Mouse (Mus musculus): ENCODE data around the gene Mapkapk3.
A peak's percentile ranks its signal among the peaks of the same experiment; 100 is the strongest.

The Mapkapk3 gene

DNA sequence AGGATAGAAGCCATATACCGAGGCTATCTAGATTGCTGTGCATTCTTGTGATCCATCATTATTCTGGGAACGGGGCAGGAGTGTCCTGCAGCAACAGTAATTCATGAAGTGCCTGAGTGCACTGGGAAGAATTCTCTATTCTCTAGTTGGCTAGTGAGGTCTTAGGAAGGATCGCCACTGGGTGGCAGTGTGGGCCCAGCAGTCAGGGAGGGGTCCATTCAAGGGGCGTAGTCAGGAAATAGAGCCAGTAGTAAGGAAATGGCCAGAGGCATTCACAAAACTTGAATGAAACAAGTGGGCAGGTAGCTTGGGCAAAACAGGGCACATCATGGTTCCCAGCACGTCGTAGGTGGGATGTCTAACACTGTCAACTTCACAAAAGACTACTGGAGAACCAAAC lies 4.6 kb upstream of the Mapkapk3 start:
- DNase-seq (ENCODE audit: low spot score in 2 of 2), result peak; percentile 77 to 91

DNA sequence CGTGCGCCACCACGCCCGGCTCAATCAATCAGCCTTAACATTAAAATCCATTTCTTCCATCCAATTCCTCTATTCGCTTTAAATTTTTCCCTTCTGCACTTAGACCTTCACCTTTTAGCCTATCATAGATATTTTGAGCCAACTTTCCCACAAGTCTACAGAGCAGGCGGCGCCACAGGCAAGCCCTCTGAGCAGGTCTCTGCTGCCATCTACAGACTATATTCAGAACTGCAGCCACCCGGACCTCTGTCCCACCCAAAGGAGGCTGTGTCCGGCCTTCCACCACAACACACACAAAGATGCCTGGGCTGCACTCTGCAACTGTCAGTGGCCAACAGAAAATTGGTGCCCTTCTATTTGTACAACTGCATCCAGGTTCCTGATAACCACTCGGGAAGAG lies 1.2 kb upstream of the Mapkapk3 start:
- peak; percentile 85 to 88 for DNase-seq (ENCODE audit: low spot score in 2 of 2)

DNA sequence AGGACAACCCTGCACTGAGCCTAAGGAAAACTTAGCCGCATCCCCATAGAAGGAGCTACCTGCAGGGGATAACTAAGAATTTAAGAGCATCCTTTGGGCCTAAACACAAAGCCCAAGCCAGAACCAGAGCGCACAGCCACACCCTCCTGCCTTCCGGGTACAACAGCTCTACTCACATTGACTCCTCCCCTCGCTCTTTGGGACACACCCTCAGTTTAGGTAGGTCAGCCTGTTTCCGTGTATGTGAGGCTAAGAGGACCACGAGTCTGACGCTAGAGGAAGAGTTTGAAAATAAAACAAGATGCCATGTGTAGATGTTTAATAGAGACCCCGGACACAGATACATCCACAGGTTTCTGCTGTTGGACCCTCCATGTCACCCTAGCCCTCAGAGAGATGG lies 966 bp downstream of the Mapkapk3 start:
- peak; percentile 17 to 72 for DNase-seq (ENCODE audit: low spot score in 2 of 2)

DNA sequence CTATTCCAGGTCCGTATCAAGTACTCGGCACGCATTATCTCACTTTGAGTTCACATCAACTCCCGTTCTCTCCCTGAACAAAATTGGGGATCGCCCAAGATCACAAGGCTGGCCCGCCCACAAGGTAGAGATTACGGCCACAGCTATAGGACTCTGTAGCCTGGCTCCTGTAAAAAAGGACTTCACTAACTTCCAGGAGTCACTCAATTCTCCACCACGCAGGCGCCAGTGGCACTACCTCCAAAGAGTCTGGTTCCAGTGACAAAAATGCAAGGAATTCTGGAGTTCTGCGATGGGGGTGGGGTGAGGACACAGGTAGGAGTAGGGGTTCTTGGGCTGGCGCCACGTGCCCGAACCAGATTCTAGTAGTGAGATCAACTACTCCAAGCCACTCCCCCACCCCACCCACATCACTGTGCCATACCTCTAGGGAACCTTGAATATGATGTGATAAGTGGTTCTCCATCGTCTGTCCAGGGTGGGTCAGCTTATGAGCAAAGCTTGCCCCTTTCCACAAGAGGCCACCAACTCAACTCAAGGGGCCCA lies 1.5 kb downstream of the Mapkapk3 start:
- DNase-seq (ENCODE audit: low spot score in 2 of 2), result no peak

DNA sequence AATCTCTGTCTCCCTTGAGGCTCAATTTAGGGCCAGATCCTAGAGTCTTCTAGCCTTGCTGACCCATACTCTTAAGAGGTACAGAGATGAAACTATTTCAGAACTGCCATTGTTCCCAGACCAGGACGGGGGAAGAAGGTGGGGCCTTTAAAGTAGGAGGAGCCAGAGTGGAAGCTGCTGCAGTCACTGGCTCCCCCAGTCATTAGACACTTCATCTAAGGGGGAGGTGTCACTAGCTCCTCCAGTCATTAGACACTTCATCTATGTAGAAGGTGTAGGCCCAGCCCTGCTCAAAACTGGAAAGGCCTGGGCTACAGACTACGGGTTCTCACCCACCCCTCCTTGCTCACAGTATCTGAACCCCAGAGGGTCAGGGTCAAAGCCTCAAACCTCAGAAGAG lies 2.4 kb downstream of the Mapkapk3 start:
- no peak for DNase-seq (ENCODE audit: low spot score in 2 of 2)

DNA sequence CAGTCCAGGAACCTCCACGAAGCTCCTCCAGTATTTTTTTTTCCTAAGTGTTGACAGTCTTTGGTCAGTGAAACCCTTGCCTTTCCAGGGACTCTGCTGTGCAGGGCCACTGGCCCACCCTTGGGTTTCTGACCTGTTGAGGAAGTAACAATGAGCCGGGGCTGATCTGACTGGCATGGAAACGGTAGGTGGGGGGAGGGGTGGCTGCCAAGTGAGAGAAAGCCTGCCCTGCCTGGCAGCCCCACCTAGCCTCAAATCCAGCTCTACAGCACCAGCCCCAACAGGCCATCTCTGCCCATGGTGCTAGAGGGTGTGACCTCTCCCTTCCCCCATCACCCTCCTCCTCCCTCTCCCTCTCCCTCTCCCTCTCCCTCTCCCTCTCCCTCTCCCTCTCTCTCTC lies 4.7 kb downstream of the Mapkapk3 start:
- DNase-seq (ENCODE audit: low spot score in 2 of 2), result peak in 1 of 2 experiments; percentile 66

DNA sequence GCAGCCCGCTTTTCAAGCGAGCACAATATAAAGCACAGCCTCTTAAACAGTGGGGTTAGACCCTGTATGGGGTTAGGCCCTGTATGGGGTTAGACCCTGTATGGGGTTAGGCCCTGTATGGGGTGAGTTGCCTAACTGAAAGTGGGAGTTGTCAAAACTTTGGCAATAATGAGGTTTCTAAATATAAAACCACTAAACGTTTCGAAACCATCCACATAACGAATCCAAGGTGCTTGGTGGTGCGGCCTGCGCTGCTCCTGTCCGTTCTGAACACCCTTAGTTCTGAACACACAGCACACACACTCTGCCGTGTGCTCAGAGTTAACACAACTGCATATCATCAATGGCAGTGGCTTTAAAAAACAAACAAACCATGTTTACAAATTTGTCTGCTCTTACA lies 6.7 kb downstream of the Mapkapk3 start:
- no peak for DNase-seq (ENCODE audit: low spot score in 2 of 2)

DNA sequence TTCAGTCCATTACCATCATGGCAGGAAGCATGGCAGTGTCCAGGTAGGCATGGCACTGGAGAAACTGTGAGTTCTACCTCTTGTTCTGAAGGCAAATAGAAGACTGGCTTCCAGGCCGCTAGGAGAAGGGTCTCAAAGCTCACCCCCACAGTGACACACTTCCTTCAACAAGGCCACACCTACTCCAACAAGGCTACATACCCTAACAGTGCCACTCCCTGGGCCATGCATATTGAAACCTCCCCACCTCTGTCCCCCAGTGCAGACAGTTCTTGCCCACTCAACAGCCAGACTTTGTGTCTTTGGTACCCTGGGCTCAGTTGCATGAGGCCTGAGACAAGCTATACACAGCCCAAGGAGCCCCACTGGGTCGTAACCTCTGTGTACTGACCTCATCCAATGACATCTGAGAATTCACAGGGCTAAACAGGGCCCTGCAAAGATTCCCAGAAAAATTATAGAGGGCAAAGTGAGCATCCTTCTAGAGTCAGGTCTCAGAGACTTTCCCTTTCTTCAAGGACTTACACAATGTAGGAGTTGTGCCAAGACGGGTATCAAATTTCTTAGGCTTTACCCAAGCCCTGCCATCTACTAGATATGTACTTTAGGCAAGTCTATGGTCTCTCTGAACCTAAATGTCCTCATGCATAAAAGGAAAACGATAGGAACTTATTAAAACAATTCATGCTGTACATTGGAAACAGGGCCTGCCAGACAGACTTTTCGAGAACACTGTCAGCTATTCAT lies 8.3 kb downstream of the Mapkapk3 start:
- no peak for DNase-seq (ENCODE audit: low spot score in 2 of 2)

DNA sequence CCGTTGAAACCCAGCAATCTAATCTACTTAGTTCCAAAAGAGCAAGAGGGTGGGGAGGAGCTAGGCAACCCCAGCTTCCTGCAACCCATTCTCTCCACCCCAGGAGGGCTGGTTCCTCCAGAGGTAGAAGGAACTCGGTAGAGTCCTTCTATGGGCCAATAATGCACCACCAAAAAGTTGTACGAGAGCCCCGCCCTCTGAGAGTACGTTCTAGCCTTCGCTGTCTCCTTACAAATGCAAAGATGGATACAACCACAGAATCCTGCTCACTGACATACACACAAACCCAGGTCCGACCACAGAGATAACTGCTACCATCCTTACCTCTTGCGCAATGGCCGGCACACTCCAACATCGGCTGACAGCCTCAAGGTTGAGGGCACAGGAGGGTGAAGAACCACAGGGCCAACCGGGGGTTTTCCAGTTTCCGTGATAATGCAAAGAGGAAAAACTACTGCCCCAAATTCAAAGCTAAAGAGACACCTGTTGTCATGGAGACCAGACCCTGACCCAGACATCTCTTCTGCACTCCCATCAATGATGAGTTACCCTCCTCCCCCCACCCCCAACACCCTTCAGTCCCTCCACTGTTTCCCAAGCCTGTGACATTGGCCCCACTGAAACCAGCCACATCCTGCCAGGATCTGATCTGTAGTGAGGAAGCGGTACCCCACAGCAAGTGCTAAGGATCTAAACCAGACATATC lies 9.2 kb downstream of the Mapkapk3 start:
- DNase-seq (ENCODE audit: low spot score in 2 of 2), result no peak

DNA sequence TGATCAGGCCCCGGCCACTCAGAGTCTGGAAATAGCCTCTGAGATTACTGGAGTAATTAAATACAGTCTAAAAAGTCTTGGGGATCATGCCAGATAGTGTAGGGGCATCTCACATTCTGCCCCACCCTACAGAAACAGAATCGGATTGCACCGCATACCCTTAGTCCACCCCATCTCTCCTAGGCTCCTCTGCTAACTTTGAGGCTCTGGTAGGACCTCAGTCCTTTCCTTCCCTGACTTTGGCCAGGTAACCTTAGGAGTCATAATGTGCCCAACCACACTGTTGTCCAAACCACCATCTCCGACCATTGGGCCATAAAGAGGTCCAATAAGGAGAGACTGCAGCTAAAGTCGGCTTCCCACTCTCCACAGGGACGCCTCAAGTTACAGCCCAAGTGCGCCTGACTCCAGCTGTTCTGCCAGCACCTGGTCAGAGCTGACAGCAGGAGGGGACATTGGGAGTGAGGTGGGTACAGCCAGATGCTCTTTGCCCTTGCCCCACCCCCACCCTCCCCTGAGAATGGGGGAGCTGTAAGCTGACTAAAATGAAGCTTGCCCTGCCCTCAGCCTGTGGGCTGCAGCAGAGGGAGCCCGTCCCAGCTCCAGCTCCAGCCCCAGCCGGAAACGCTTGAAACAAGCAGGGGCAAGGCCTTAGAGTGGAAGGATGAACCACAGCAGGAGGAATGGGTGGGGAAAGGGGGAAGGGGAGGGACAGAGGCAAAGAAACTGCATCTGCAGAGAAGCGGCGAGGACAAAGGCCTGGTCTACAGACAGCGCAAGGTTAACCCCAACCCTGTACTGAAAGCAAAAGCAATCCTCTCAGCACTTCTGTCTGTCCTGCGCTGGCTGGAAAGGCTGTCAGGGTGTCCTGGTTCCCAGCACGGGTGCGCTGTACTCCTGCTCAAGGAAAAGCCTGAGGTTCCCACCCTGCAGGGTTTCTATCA lies 10.0 kb downstream of the Mapkapk3 start:
- DNase-seq (ENCODE audit: low spot score in 2 of 2), result no peak

DNA sequence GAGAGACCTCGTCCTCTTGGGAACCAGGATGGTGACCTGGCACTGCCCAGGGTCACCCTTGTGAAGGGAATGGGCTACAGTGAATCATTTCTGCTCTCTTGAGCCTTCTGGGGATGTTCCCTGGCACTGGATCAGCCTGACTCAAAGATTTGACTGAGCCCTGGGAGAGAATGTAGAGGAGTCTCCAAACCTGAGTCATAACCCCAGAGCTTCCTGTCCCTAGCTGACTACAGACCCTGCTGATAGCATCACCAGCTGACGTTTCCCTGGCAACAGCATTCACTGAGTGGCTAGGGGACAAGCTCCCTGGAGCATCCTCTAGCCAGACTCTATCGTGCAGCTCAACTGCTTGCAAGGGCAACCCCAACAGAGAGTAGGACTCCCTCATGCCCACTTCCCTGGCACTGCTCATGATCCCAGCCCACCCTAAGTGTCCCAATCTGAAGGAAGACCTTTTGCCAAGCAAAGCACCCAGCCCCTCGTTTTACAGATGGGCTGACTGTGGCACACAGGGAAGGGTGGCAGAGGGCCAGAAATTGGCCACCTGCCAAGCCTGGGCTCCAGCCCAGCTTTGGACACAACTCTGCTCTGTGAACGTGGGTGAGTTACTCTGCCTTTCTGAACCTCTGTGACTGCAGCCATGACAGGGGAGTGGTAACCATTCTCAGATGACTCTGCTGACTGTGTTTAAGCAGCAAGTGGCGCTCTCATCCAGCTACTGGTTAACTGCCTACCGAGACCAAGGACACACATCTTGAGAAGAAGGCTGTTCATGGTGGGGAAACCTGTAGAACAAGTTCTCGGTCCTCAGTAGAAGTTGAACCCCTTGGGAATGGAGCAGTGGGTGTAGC lies 10.9 kb downstream of the Mapkapk3 start:
- no peak for DNase-seq (ENCODE audit: low spot score in 2 of 2)

DNA sequence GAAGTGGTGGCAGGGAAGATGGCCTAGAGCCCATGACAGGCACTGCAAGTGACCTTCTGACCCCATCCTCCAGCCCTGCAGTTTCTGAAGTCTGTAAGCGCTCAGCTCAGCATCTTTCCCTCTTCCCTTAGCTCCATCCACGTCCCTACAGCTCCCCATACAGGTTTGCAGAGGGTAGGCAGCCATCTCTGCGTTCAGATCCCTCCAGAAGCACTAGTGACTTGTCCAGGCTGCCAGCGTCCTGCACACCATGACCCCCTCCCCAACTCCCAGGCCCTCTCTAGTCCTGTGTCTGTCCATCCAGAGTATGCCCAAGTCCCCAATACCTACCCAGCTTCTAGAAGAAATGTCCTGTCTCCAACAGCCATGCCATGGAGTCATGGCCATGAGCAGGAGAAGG lies 11.6 kb downstream of the Mapkapk3 start:
- DNase-seq (ENCODE audit: low spot score in 2 of 2), result no peak

DNA sequence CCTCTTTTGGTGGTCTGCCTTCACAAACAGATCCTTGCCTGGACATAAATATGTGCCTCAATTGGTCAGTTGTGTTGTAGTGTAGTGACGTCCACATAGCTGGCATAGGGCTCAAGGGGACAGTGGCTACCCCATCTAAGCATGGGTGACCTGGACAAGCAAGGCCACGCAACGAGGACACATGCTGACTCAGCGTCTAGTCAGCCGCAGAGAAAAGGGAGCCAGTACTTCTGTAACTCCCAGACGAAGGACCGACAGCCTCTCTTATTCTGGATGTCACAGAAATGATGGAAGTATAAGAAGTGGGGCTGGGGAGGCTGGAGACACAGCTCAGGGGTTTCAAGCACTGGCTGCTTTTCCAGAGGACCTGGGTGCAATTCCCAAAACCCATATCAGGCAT lies 12.1 kb downstream of the Mapkapk3 start:
- no peak for DNase-seq (ENCODE audit: low spot score in 2 of 2)

DNA sequence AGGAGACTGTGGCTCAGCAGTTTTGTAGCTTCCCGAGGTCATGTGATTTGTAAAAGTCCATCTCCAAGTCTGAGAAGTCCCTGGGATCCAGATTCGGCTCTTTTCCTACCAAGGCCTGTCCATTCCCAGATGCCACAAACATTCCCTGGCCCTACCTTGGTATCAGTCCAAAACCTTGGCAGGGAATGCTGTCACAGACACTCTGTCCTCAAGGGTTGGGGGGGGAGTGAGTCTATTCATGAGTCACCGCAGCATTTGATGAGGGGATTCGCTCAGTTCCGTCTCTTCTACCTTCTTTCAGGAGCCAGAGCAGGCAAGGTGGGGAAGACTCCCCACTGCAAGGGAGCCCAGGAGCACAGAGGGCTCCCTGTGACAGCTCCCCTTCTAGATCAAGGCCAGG lies 14.0 kb downstream of the Mapkapk3 start:
- DNase-seq (ENCODE audit: low spot score in 2 of 2), result no peak

DNA sequence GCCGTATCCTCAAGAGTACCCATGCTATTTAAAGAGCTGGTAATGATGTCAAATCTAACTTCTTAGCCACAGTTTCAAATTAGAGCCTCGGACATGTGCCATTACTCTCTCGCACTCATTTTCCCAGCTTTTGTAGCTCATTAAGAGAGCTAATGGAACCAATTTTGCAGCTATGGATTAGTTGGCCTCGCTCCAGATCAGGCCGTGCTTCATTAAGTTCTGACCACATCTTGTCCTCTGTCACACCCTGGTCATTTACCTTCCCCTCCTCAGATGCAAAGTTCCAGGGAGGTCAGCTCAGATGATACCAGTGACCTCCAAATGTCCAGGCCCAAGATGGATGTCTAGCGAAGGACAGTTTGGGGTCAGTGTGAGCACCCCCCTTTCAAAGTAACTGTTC lies 14.9 kb downstream of the Mapkapk3 start:
- DNase-seq (ENCODE audit: low spot score in 2 of 2), result no peak

DNA sequence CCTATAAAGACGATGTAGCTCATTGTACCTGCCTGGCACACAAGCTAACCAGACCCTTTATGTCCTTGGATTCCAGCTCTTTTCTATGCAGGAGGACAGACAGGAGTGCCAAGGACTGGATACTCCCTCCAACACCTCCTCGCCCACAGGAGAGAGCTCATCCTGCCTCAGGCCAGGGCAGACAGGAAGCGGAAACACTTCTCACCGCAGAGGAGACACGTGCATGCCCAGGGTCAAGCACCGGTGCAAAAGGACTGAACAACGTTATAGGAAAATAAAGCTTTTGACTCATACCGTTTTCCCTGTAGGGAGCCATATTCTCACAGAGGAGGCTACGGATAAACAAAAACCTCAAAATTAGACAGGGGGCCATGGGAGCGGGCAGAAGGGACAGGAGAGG lies 16.5 kb downstream of the Mapkapk3 start:
- no peak for DNase-seq (ENCODE audit: low spot score in 2 of 2)

DNA sequence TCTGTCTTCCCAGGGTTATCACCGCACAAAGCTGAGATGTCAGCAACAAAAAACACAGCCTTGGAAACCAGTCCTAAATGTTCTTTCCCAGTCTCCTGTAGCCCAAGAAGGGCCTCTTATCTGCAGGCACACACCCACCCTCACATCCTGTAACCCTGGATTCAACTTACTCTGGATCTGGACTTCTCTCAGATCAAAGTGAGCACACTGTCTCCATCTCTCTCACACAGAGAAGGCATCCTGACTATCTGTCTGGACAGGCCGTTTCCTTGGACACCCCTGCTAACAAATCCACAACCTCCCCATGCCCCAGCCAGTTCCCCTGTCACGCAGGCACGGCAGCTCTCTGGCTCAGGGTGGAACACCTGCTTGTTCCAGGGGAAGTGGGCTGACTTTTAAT lies 17.4 kb downstream of the Mapkapk3 start:
- no peak for DNase-seq (ENCODE audit: low spot score in 2 of 2)

DNA sequence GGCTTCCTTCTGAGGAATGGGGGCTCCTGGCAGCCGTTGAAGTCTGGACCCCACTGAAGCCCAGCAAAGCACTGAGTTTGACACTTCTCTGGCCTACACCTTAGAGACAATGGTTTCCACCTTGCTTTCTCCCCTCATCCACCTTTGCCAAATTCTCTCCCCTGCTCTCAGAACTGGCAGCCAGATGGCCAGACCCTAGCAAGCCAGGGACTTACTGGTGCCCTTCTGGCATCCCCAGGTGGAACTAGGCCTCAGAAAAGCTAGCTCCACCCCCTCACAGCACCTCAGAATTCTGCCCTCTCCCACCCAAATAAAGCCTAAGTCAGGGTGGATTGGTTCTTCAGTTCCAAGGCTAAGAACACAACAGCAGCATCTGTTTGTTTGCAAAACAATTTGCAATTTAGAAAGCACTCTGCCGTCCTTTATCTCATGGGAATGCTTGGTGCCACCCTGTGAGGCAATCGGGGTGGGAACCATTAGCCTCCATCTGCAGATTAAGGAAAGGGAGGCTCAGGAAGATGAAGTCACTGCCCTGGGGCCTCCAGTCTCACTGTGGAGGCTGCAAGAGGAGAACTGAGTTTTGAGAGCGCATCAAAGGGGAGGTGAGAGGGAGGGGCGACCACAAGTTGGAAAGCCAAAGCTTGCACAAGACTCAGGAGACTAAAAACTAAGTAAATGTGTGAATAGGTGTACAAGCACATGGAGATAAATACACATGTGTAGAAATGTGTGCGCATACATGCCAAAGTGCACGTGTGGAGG lies 18.3 kb downstream of the Mapkapk3 start:
- DNase-seq (ENCODE audit: low spot score in 2 of 2), result no peak

DNA sequence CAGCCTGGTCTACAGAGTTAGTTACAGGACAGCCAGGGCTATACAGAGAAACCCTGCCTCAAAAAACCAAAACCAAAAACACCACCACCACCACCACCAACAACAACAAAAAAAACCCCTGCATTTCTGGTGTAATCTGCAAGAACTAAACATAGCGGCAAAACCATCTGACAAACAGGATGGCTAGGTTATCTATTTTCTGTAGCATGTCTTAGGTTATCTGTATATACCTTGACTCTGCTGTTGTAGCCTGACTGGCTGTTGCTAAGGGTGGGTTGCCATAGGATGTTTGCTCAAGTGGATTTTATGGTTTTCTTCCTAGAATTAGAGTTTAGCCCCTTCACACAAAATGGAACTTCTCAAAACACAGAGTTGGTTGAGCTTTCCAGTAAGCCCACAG lies 19.9 kb downstream of the Mapkapk3 start:
- DNase-seq (ENCODE audit: low spot score in 2 of 2), result no peak

DNA sequence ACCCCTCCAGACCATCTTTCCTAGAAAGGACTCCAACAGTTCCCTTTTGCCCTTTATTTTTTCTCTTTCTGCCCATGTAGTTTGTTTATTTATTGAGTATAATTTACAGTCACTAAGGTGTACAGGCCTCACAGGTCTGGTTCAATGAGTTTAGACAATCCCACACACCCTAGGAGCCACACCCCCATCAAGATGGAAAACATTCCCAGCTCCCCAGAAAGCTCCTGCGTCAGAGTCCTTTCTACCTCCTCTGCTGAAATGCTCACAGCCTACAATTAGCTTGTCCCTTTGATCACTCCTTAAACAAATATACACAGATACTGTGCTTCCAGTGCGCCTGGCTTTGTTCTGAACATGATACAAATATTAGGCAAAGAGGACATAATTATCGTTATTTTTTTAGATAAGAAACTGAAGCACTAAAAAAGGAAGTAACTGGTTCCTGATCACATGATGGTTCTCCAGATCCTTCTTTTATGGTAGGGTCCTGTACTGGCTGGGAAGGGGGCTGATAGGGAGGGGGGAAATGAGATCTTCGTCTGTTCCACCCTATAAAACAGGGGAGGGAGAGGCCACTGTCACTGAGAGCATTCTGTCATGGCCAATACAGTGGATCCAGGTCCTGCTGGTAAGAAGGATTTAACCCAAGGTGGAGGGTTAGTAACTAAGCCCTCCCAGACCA lies 21.8 kb downstream of the Mapkapk3 start:
- DNase-seq (ENCODE audit: low spot score in 2 of 2), result no peak

Data from spleen, postnatal 10 days (tissue).